Mouse (Mus musculus): ENCODE measurements at regions not wholly inside any gene's neighbourhood (a gene's known extent, or its start where the extent isn't known, plus 50 kb on each side); places are given as distances from the start of the nearest gene placed in this dataset.
A peak's percentile ranks its signal among the peaks of the same experiment; 100 is the strongest.
"Not testable (repeated sequence)": the region's sequence is repeated elsewhere in the genome, so short reads cannot be mapped to it uniquely, and the experiment has no call there.

- DNase-seq, result no peak
Observed at GRCm38 (mm10) chr2:114454901-114455300, 199.9 kb downstream of the Dph6 start.

GRCm38 (mm10) chr2:114450185-114450584 lies 204.6 kb downstream of the Dph6 start:
- DNase-seq, result no peak

GRCm38 (mm10) chr2:114443801-114444200 lies 211.0 kb downstream of the Dph6 start:
- peak; percentile 70 for DNase-seq

GRCm38 (mm10) chr2:114440943-114441342 lies 213.8 kb downstream of the Dph6 start:
- no peak for DNase-seq

GRCm38 (mm10) chr2:114439668-114440067 lies 215.1 kb downstream of the Dph6 start:
- no peak for DNase-seq

- DNase-seq, result no peak
Observed at GRCm38 (mm10) chr2:114438048-114438447, 216.7 kb downstream of the Dph6 start.

- DNase-seq, result peak; percentile 83
Observed at GRCm38 (mm10) chr2:114427426-114428157, 226.3 kb upstream of the Zfp770 start.

- no peak for DNase-seq
Observed at GRCm38 (mm10) chr2:114419346-114419745, 218.1 kb upstream of the Zfp770 start.

GRCm38 (mm10) chr2:114413013-114413412 lies 211.7 kb upstream of the Zfp770 start:
- no peak for DNase-seq

GRCm38 (mm10) chr2:114411940-114412715 lies 210.9 kb upstream of the Zfp770 start:
- DNase-seq, result no peak

GRCm38 (mm10) chr2:114410717-114411116 lies 209.4 kb upstream of the Zfp770 start:
- DNase-seq, result no peak

GRCm38 (mm10) chr2:114409542-114409941 lies 208.3 kb upstream of the Zfp770 start:
- DNase-seq, result no peak

- DNase-seq, result no peak
Observed at GRCm38 (mm10) chr2:114407408-114407807, 206.1 kb upstream of the Zfp770 start.

- no peak for DNase-seq
Observed at GRCm38 (mm10) chr2:114384566-114384965, 183.3 kb upstream of the Zfp770 start.

- DNase-seq, result no peak
Observed at GRCm38 (mm10) chr2:114378844-114379533, 177.7 kb upstream of the Zfp770 start.

- DNase-seq, result no peak
Observed at GRCm38 (mm10) chr2:114373476-114373875, 172.2 kb upstream of the Zfp770 start.

GRCm38 (mm10) chr2:114353876-114354275 lies 152.6 kb upstream of the Zfp770 start:
- not testable (repeated sequence) for DNase-seq

- DNase-seq, result peak; percentile 33
Observed at GRCm38 (mm10) chr2:114340578-114341293, 139.5 kb upstream of the Zfp770 start.

- DNase-seq, result no peak
Observed at GRCm38 (mm10) chr2:114301746-114302145, 100.5 kb upstream of the Zfp770 start.

GRCm38 (mm10) chr2:114295110-114295509 lies 93.8 kb upstream of the Zfp770 start:
- no peak for DNase-seq

- DNase-seq, result no peak
Observed at GRCm38 (mm10) chr2:114291387-114291786, 90.1 kb upstream of the Zfp770 start.

GRCm38 (mm10) chr2:114275536-114275935 lies 74.3 kb upstream of the Zfp770 start:
- DNase-seq, result no peak

All from adrenal gland, adult 2 months (tissue).